Mouse (Mus musculus) limb, embryonic 11.5 days (tissue): ENCODE results near the gene Pigk. TPM values are rescaled to one million over a fixed set of nuclear protein-coding genes. Genes with fewer than 3 reads are reported as not detected.
A peak's percentile ranks its signal among the peaks of the same experiment; 100 is the strongest.

Experiments
- ATAC-seq: fragments of 200-750 bp; cut with Nextera tagmentation; 2 replicates; pipeline ENCODE4 v1.8.0; 2017; ENCODE audit warnings: low read depth; ENCODE audit not compliant: insufficient number of reproducible peaks, low FRiP score, low TSS enrichment
- DNase-seq: peaks from one replicate; pipeline ENCODE4 v3.0.0-alpha.2; 2015; ENCODE audit warnings: low spot score
- H3K27ac ChIP-seq: fragments of 300-500 bp; sonication (generic); replicated peaks from 2 replicates; pipeline ENCODE4 v1.5.1; 2014; ENCODE audit warnings: low read depth, mild to moderate bottlenecking, low read length
- H3K27me3 ChIP-seq: fragments of 300-500 bp; sonication (generic); 2 replicates; pipeline ENCODE4 v1.6.1; 2014; ENCODE audit warnings: mild to moderate bottlenecking, low read length, mixed read lengths; ENCODE audit not compliant: control insufficient read depth, insufficient read depth
- H3K36me3 ChIP-seq: fragments of 300-500 bp; sonication (generic); 2 replicates; pipeline ENCODE4 v1.6.1; 2014; ENCODE audit warnings: mild to moderate bottlenecking, low read length, moderate library complexity, mixed read lengths; ENCODE audit not compliant: control insufficient read depth, insufficient read depth
- H3K4me1 ChIP-seq: fragments of 300-500 bp; sonication (generic); 2 replicates; pipeline ENCODE4 v1.6.1; 2014; ENCODE audit warnings: low read length, mixed read lengths; ENCODE audit not compliant: control insufficient read depth, insufficient read depth
- H3K4me2 ChIP-seq: fragments of 300-500 bp; sonication (generic); 2 replicates; pipeline ENCODE4 v1.6.1; 2014; ENCODE audit warnings: low read depth, mild to moderate bottlenecking, moderate library complexity; ENCODE audit not compliant: severe bottlenecking
- H3K4me3 ChIP-seq: fragments of 300-500 bp; sonication (generic); 2 replicates; pipeline ENCODE4 v1.5.1; 2014; ENCODE audit warnings: low read depth, low read length
- H3K9ac ChIP-seq: fragments of 300-500 bp; sonication (generic); 2 replicates; pipeline ENCODE4 v1.6.1; 2014; ENCODE audit warnings: mild to moderate bottlenecking, low read length
- H3K9me3 ChIP-seq: fragments of 300-500 bp; sonication (generic); 2 replicates; pipeline ENCODE4 v1.6.1; 2016; ENCODE audit warnings: low read length; ENCODE audit not compliant: control insufficient read depth
- WGBS: fragments of 180-500 bp; shearing (Covaris S2); extraction: QIAGEN DNeasy Blood & Tissue Kit; methylation state at CpG from one replicate; pipeline ENCODE4 v1.1.7; 2014; 5-methylcytosine and 5-hydroxymethylcytosine counted together
- polyA plus RNA-seq: library from polyadenylated mRNA; unstranded; fragments of >200 nt; fragmentation: Nextera tagmentation; extraction: Ambion mirVana; gene quantifications from 2 replicates; pipeline ENCODE4 v1.2.1, GENCODE M21; 2014

Pigk gene
- polyA plus RNA-seq, 1 experiment from 2014 or later = 45.3 TPM

DNA sequence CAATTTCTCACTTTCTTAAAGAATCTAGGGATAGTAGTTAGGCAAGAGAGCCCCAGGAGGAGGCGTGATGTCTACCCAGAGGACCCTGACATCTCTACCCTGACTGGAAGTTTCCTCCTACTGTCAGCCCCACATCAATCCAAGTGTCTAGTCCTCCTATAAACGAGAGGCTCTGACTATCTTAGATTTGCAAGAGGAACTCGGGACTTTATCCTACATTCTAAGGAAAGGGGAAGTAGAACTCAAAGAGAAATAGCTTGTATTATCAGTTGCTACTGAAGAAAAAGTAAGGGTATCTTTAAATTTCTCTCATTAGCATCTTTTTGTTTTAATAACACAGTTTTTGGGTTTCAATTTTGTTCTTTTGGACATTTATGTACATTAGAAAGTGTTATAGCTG is 106.5 kb downstream of the Pigk start:
- H3K27me3 ChIP-seq = no peaks in the 10 kb centered on the region
- H3K4me3 ChIP-seq = no peak overlapping the region
- ATAC-seq (no peak), DNase-seq (no peak)
- no peak overlapping the region for H3K9ac ChIP-seq
- no peaks in the 10 kb centered on the region for H3K36me3 ChIP-seq
- H3K9me3 ChIP-seq = no peaks in the 10 kb centered on the region
- 79% methylated on average over 3 of the region's 3 CpGs for WGBS
- no peak overlapping the region for H3K27ac ChIP-seq
- H3K4me2 ChIP-seq = no peak overlapping the region
- H3K4me1 ChIP-seq = no peaks in the 10 kb centered on the region

DNA sequence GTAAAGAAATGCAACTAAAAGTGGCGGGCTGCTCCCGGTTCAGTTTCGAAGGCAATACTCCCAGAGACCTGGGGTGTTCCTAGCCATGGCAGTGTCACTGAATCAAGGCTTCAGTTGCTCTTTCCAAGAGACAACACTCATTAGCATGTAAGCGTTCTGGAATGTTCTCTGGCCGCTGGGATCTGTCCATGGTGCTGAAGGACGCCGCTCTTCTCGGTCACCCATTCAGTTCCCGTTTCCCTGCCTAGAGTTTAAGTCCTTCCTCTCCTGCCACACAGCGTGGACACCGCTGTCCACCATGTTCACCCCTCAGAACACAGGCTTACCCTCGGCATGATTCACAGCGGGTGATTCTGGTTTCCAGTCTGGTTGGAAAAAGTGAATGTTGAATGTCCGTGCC is 107.3 kb downstream of the Pigk start:
- Histone ChIP-seq H3K36me3 (no peaks in the 10 kb centered on the region), H3K27ac (no peak overlapping the region), H3K4me2 (no peak overlapping the region), H3K9me3 (no peaks in the 10 kb centered on the region), H3K9ac (no peak overlapping the region), H3K4me3 (no peak overlapping the region), H3K4me1 (no peaks in the 10 kb centered on the region), H3K27me3 (no peaks in the 10 kb centered on the region)
- no peak for ATAC-seq
- peak; percentile 85 for DNase-seq
- 61% methylated on average over 14 of the region's 14 CpGs for WGBS

DNA sequence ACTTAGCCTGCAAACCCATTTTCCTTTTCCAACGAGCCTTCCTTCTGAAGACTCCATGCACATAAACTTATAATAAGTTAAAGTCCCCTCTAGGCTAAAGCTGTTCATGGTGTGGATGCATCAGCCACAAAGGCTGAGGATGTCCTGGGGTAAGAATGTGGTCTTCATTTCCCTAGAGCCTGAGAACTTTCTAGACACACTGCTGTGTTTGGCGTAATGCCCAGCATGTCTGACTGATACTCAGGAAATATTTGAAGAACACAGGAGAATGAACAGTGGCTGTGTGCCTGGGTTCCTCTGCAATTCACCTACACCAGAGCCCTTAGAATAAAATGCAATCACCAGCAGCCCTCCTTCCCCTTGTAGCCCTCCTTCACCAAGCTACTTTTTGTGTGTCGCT is 117.5 kb downstream of the Pigk start:
- no peaks in the 10 kb centered on the region for H3K27me3 ChIP-seq
- no peaks in the 10 kb centered on the region for H3K4me1 ChIP-seq
- no peak for DNase-seq
- no peaks in the 10 kb centered on the region for H3K36me3 ChIP-seq
- WGBS = 78% methylated on average over 3 of the region's 3 CpGs
- no peak overlapping the region for H3K9ac ChIP-seq
- no peak overlapping the region for H3K4me2 ChIP-seq
- H3K4me3 ChIP-seq = no peak overlapping the region
- ATAC-seq = no peak
- H3K27ac ChIP-seq = no peak overlapping the region
- H3K9me3 ChIP-seq = no peaks in the 10 kb centered on the region

- ATAC-seq = no peak
- Histone ChIP-seq H3K9ac (no peak overlapping the region), H3K27me3 (no peaks in the 10 kb centered on the region), H3K4me3 (no peak overlapping the region), H3K4me1 (no peaks in the 10 kb centered on the region), H3K9me3 (no peaks in the 10 kb centered on the region), H3K4me2 (no peak overlapping the region), H3K27ac (no peak overlapping the region), H3K36me3 (no peaks in the 10 kb centered on the region)
- WGBS = 88% methylated on average over 9 of the region's 9 CpGs
- no peak for DNase-seq
These were observed 118.1 kb downstream of the Pigk start for GRCm38 (mm10) chr3:152831974-152832373.

DNA sequence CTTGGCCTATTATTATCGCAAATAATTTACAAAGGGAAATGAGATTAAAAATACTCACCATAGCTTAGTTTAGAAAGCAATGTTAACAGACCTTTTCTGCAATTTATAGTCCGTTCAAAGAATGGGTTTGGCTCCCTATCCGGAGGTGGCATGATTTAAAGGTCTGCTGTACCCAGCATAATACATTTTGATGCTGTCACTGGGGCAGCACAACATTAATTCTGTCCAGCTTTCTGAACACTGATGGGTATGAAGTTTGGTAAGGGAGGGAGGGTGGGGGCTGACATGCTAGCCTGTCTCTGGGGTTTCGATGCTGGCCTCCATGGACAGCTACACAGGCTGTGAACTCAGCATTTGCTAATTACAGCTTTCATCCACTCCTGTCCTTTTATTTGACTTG is 118.5 kb downstream of the Pigk start:
- no peaks in the 10 kb centered on the region for H3K36me3 ChIP-seq
- no peak overlapping the region for H3K27ac ChIP-seq
- WGBS = 90% methylated on average over 4 of the region's 4 CpGs
- H3K4me2 ChIP-seq = no peak overlapping the region
- H3K4me1 ChIP-seq = no peaks in the 10 kb centered on the region
- H3K27me3 ChIP-seq = no peaks in the 10 kb centered on the region
- no peak overlapping the region for H3K9ac ChIP-seq
- H3K9me3 ChIP-seq = no peaks in the 10 kb centered on the region
- H3K4me3 ChIP-seq = no peak overlapping the region
- no peak for ATAC-seq
- DNase-seq = no peak

GRCm38 (mm10) chr3:152837407-152837806 is 123.5 kb downstream of the Pigk start:
- no peak for ATAC-seq
- H3K27me3 ChIP-seq = no peaks in the 10 kb centered on the region
- WGBS = 76% methylated on average over 2 of the region's 2 CpGs

DNA sequence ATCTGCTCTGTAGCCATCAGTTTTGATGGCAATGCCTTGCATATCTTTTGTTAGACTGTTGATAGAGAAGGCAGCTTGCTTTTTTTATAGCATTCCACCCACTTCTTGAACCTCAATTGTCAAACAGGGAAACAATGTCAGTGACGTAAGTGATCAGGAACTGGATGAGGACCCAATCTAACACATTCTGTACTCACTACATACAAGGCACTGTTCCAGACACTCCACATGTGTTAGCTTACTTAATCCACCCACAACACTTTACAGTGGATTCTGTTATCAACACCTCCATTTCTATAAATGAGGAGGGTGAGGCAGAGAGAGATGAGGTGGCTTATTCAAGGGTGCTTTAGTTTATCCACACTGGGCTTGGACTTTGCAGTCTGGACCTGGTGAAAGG is 124.0 kb downstream of the Pigk start:
- Histone ChIP-seq H3K4me2 (no peak overlapping the region), H3K4me3 (no peak overlapping the region), H3K27me3 (no peaks in the 10 kb centered on the region), H3K27ac (no peak overlapping the region), H3K36me3 (no peaks in the 10 kb centered on the region), H3K4me1 (no peaks in the 10 kb centered on the region), H3K9me3 (no peaks in the 10 kb centered on the region), H3K9ac (no peak overlapping the region)
- 84% methylated on average over 1 of the region's 1 CpGs for WGBS
- no peak for DNase-seq
- ATAC-seq = no peak

More at GRCm38 (mm10) chr3:152837407-152837806, 123.5 kb downstream of the Pigk start:
- DNase-seq = no peak
- Histone ChIP-seq H3K4me3 (no peak overlapping the region), H3K9me3 (no peaks in the 10 kb centered on the region), H3K27ac (no peak overlapping the region), H3K4me2 (no peak overlapping the region), H3K9ac (no peak overlapping the region), H3K36me3 (no peaks in the 10 kb centered on the region), H3K4me1 (no peaks in the 10 kb centered on the region)

GRCm38 (mm10) chr3:152841264-152841663 is 127.4 kb downstream of the Pigk start:
- Histone ChIP-seq H3K27ac (no peak overlapping the region), H3K4me3 (no peak overlapping the region), H3K4me2 (no peak overlapping the region), H3K36me3 (no peaks in the 10 kb centered on the region), H3K9me3 (no peaks in the 10 kb centered on the region), H3K4me1 (no peaks in the 10 kb centered on the region), H3K27me3 (no peaks in the 10 kb centered on the region), H3K9ac (no peak overlapping the region)
- no peak for DNase-seq
- 89% methylated on average over 6 of the region's 6 CpGs for WGBS
- ATAC-seq = no peak

DNA sequence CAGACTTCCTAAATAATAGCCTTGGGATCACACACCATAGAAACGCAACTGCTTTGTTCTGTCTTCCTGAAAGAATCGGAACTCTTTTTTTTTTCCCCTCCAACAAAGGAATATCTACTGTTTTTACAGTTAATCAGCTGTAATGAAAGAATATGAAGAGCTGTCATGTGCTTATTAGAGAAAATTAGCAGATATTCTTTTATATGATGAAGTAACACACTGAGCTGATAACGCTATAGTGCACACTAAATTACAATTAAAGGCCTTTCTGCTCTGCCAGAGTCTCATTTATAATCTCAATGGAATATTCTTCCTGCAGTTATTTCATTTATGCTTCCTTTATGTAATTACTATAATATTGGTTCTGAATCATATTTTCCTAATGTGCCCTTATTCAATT is 128.7 kb downstream of the Pigk start:
- Histone ChIP-seq H3K4me2 (no peak overlapping the region), H3K27me3 (no peaks in the 10 kb centered on the region), H3K27ac (no peak overlapping the region), H3K36me3 (no peaks in the 10 kb centered on the region), H3K9me3 (no peaks in the 10 kb centered on the region), H3K4me1 (no peaks in the 10 kb centered on the region), H3K4me3 (no peak overlapping the region), H3K9ac (no peak overlapping the region)
- DNase-seq (no peak), ATAC-seq (no peak)
- WGBS = 92% methylated on average over 3 of the region's 3 CpGs
